Mouse (Mus musculus) E14TG2a.4 (cell line): ENCODE results near the gene Ggt6.

ENCODE experiments used
- H3K27me3 ChIP-seq: 2 replicates; pipeline ENCODE4 v1.6.1; 2014; ENCODE audit warnings: low read length, control low read depth; ENCODE audit not compliant: insufficient read depth
- H3K36me3 ChIP-seq: 2 replicates; pipeline ENCODE4 v1.6.1; 2014; ENCODE audit warnings: low read length, control low read depth; ENCODE audit not compliant: insufficient read depth
- H3K4me1 ChIP-seq: replicated peaks from 2 replicates; pipeline ENCODE4 v1.6.1; 2014; ENCODE audit warnings: low read depth, low read length, control low read depth
- H3K4me3 ChIP-seq: replicated peaks from 2 replicates; pipeline ENCODE4 v1.5.1; 2014; ENCODE audit warnings: mild to moderate bottlenecking, low read length
- H3K9me3 ChIP-seq: 2 replicates; pipeline ENCODE4 v1.6.1; 2014; ENCODE audit warnings: low read length, control low read depth
- CTCF ChIP-seq: conservative IDR thresholded peaks from 2 replicates; pipeline ENCODE4 v1.5.1; 2014; ENCODE audit warnings: low read length
- NANOG ChIP-seq: IDR thresholded peaks from 2 replicates; pipeline ENCODE4 v1.6.1; 2014; ENCODE audit warnings: borderline replicate concordance, low read length, mixed read lengths
- POU5F1 ChIP-seq: IDR thresholded peaks from 2 replicates; pipeline ENCODE4 v1.6.1; 2014; ENCODE audit warnings: low read length, borderline replicate concordance

Gene Ggt6

DNA sequence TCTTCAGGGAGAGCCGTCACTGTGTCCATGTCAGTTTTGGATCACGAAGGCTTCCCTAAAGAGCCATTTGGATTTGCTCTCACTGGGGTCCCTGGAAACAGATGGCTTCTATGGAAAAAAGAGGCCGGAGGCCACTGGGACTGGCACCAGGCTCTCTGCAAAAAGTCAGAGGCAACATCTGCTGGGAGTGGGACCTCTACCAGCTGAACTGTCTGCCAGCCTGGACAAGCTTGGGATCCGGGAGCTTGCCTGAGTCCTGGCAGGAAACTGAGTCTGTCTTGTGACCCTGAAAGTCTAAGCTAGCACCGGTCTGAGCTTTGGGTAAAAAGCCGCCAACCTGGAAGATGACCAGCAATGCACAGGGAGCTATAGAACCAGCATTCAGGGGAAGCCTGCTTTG lies 36.1 kb downstream of the Ggt6 start:
- Histone ChIP-seq H3K4me1 (peaks cover 8% of the 10 kb centered on the region), H3K36me3 (no peaks in the 10 kb centered on the region), H3K27me3 (peaks cover 4% of the 10 kb centered on the region; the same call in 1 of the 2 replicates), H3K9me3 (no peaks in the 10 kb centered on the region), H3K4me3 (no peak overlapping the region)
- TF ChIP-seq NANOG (no peak), POU5F1 (no peak), CTCF (no peak)

DNA sequence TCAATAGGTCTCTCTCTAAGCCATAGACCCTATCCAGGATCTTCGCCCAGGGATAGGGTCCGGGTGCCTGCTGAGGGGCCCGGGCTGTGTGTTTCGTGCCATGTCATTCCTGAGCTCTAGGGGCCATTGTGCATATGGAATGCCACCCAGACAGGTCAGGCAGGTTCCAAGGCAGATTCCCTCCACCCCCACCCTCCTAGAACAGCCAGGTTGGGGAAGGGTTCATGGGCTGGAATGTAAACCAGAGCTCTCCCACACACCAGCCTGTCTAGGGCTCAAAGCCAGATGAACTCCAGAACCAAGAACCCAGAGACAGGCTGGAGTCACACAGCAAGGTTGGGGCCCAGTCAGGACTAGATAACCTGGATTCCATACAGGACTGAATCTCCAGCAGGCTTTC lies 38.2 kb downstream of the Ggt6 start:
- Histone ChIP-seq H3K27me3 (peaks cover 4% of the 10 kb centered on the region; the same call in 1 of the 2 replicates), H3K36me3 (no peaks in the 10 kb centered on the region), H3K4me3 (no peak overlapping the region), H3K4me1 (peaks cover 12% of the 10 kb centered on the region), H3K9me3 (no peaks in the 10 kb centered on the region)
- TF ChIP-seq POU5F1 (no peak), CTCF (no peak), NANOG (no peak)

DNA sequence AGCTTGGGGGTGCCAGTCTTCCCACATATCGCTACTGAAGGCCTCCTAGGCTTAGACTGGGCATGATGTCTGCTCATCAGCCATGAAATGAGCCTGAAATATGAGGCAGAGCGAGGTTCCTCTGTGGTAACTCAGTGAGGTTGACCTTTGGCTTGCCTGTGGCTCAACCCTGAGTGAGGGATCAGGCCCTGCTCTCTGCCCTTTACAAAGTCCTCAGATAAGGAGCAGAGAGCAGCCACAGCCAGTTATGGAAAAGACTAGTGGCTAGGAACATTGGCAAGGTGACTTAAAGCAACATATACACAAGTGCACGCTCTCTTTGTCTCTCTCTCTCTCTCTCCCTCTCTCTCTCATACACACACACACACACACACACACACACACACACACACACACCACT lies 39.6 kb downstream of the Ggt6 start:
- TF ChIP-seq CTCF (no peak), NANOG (no peak)
- Histone ChIP-seq H3K9me3 (no peaks in the 10 kb centered on the region), H3K36me3 (no peaks in the 10 kb centered on the region), H3K27me3 (peaks cover 4% of the 10 kb centered on the region; the same call in 1 of the 2 replicates), H3K4me1 (peaks cover 4% of the 10 kb centered on the region; the same call in 1 of the 2 replicates), H3K4me3 (no peak overlapping the region)

DNA sequence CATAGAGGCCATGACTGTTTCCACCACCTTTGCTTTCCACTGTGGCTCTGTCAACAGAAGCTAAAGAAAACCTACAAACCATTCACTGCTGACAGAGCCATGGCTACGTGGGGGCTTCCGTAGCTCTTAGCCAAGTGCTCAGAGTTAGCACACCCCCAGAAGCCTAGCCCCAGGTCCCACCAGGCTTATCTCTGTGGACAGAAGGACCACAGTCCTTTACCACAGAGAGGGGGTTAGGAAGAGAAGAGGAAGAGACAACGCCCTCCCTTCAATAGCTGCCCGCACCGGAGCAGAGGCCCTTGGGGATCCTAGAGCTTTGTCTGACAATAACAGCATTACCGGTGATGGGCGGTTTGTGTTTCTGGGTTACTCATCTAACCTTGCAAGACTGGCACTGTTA lies 40.1 kb downstream of the Ggt6 start:
- Histone ChIP-seq H3K4me1 (peaks cover 6% of the 10 kb centered on the region), H3K27me3 (peaks cover 4% of the 10 kb centered on the region; the same call in 1 of the 2 replicates), H3K4me3 (no peak overlapping the region), H3K36me3 (no peaks in the 10 kb centered on the region), H3K9me3 (no peaks in the 10 kb centered on the region)
- TF ChIP-seq NANOG, result no peak
- TF ChIP-seq POU5F1, result no peak
- TF ChIP-seq CTCF, result no peak

DNA sequence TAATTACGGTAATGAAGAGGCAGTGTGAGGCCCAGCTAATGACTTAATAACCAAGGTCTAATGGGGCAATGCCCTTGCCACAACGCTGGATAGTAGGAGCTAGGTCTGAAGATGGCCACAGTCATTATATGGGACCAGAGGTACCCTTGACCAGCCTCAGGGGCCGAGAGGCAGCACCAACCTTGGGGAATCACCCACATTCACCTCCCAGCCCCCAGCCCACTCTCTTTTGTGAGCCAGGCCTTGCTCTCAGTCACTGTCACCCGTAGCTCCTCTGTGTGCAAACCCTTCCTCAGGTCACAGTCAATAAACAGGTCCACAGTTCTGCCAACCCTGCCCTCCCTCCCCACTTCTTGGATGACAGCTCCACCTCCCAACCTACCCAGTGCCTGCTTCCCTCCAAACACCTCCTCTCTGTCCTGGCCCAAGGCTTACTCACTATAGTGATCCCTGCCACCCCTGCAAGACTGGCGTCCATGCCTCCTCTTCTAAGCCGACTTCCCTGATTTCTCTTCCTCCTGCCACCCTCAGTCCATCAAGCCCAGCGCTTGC lies 40.8 kb downstream of the Ggt6 start:
- Histone ChIP-seq H3K36me3 (no peaks in the 10 kb centered on the region), H3K27me3 (peaks cover 4% of the 10 kb centered on the region; the same call in 1 of the 2 replicates), H3K4me3 (no peak overlapping the region), H3K4me1 (peaks cover 13% of the 10 kb centered on the region), H3K9me3 (no peaks in the 10 kb centered on the region)
- TF ChIP-seq CTCF (no peak), POU5F1 (no peak), NANOG (no peak)

DNA sequence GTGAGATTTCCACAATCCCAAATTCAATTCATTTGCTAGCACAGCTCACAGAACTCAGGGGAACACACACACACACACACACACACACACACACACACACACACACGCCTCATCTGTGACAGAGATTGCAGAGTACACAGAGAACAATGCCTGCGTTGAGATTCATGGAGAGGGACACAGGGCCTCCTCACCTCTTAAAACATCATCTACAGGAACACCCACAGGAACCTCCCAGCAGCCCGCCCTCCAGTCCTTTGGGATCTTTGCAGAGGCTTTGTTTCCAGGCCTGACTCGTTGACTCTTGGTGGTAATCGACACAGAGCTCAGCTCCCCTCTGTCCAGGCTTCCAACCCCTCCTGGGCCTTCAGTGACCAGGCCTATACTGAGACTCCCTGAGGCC lies 41.9 kb downstream of the Ggt6 start:
- H3K27me3 ChIP-seq, result peaks cover 4% of the 10 kb centered on the region; the same call in 1 of the 2 replicates
- H3K9me3 ChIP-seq, result no peaks in the 10 kb centered on the region
- no peaks in the 10 kb centered on the region for H3K36me3 ChIP-seq
- TF ChIP-seq POU5F1 (no peak), CTCF (no peak), NANOG (no peak)
- peaks cover 13% of the 10 kb centered on the region for H3K4me1 ChIP-seq
- no peak overlapping the region for H3K4me3 ChIP-seq

DNA sequence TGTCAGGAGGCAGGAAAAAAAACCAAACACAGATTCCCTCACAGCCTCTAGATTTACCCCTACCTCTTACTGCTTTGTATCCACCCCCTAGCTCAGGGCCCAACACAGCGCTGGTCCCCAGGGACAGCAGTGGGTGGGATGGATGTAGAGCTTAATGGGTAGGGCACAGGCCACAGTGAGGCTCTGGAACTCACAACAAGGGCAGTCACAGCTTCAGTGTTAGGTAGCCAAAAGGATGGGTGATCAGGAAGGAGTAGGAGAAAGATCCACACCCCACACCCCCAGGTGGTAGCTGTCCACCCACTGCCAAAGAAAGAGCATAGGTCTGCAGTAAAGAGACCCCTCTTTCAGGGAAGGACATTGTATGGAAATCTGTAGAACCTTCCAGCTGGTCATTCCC lies 42.3 kb downstream of the Ggt6 start:
- Histone ChIP-seq H3K27me3 (peaks cover 4% of the 10 kb centered on the region; the same call in 1 of the 2 replicates), H3K4me3 (no peak overlapping the region), H3K9me3 (no peaks in the 10 kb centered on the region), H3K4me1 (peaks cover 13% of the 10 kb centered on the region), H3K36me3 (no peaks in the 10 kb centered on the region)
- TF ChIP-seq POU5F1, result no peak
- TF ChIP-seq CTCF, result no peak
- no peak for TF ChIP-seq NANOG

DNA sequence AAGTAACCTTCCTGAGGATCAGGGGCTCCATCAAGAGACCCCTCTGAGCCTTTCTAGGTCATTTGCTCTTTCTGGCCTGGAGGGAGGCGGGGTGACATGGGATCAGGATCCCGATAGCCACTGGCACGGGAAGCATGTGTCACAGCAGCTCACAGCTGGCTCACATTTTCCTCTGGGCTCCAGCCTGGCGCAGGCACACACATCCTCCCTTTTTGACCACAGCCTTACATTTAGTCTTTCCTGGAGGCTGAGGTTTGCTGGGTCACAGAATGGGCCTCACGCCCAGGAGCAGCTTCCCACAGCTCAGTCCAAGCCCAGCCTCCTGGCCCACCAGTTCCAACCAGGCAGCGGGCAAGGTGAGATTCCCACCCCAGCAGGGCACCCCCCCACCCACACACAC lies 42.9 kb downstream of the Ggt6 start:
- peaks cover 13% of the 10 kb centered on the region for H3K4me1 ChIP-seq
- no peaks in the 10 kb centered on the region; the same call in 1 of the 2 replicates for H3K27me3 ChIP-seq
- H3K36me3 ChIP-seq, result no peaks in the 10 kb centered on the region
- no peak for TF ChIP-seq POU5F1
- no peak for TF ChIP-seq NANOG
- no peak for TF ChIP-seq CTCF
- H3K9me3 ChIP-seq, result no peaks in the 10 kb centered on the region
- no peak overlapping the region for H3K4me3 ChIP-seq

DNA sequence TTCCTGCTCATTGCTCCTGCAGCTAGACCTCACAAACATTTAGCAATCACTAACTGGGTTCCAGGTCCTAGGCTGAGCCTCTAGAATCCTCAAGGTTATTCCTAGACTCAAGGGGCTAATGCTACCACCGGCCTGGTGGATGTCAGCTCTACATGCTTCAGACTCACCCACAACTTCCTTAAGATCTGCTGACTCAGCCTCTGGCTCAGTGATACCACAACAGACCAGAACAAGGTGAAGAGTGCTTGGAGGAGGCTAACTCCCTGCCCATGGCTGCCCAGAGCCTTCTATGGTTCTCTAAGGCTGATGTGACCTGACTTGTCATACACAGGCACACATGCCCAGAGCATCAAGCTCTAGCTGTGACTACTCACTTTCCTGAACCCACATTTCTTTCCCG lies 44.2 kb downstream of the Ggt6 start:
- Histone ChIP-seq H3K4me3 (no peak overlapping the region), H3K27me3 (no peaks in the 10 kb centered on the region; the same call in 1 of the 2 replicates), H3K4me1 (peaks cover 13% of the 10 kb centered on the region), H3K36me3 (no peaks in the 10 kb centered on the region), H3K9me3 (no peaks in the 10 kb centered on the region)
- TF ChIP-seq NANOG (no peak), CTCF (no peak), POU5F1 (no peak)

DNA sequence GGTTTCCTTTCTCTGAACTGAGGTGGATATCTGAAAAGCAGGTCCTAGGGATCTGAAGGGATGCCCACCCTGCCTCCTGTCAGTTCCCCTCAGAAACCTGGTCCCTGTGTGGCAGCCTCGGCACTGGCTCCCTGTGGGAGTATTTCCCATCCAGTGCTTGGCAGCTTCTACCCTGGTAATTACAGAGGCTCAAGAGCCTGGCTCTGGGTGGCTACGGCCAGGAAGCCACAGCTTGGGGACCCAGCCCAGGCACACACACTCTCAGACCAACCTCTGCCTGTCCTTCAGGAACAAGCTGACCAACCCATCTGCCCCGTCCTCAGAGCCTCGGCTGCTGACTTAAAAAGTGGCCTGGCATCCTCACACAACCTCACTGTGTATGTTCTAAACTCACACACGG lies 46.0 kb downstream of the Ggt6 start:
- peaks cover 15% of the 10 kb centered on the region for H3K27me3 ChIP-seq
- TF ChIP-seq NANOG (no peak), CTCF (no peak), POU5F1 (no peak)
- no peak overlapping the region for H3K4me3 ChIP-seq

More for the DNA sequence above, 46.0 kb downstream of the Ggt6 start:
- Histone ChIP-seq H3K36me3 (no peaks in the 10 kb centered on the region), H3K9me3 (no peaks in the 10 kb centered on the region), H3K4me1 (peaks cover 25% of the 10 kb centered on the region)
